Mouse (Mus musculus) heart, embryonic 16.5 days (tissue): ENCODE data around the gene Adamts17. TPM values are rescaled to one million over a fixed set of nuclear protein-coding genes. Genes with fewer than 3 reads are reported as not detected.

Source experiments
- ATAC-seq: fragments of 200-750 bp; cut with Nextera tagmentation; replicated peaks from 2 replicates; pipeline ENCODE4 v1.8.0; 2017; ENCODE audit warnings: moderate number of reproducible peaks; ENCODE audit not compliant: insufficient read depth, low FRiP score; ENCODE audit errors: extremely low read depth
- H3K27ac ChIP-seq: fragments of 300-500 bp; sonication (generic); 2 replicates; pipeline ENCODE4 v1.5.1; 2014; ENCODE audit warnings: mild to moderate bottlenecking, low read length, control low read depth, moderate library complexity
- H3K27me3 ChIP-seq: fragments of 300-500 bp; sonication (generic); 2 replicates; pipeline ENCODE4 v1.6.1; 2014; ENCODE audit warnings: low read length, mixed read lengths; ENCODE audit not compliant: control insufficient read depth, insufficient read depth
- H3K36me3 ChIP-seq: fragments of 300-500 bp; sonication (generic); 2 replicates; pipeline ENCODE4 v1.6.1; 2014; ENCODE audit not compliant: control insufficient read depth, insufficient read depth
- H3K4me1 ChIP-seq: fragments of 300-500 bp; sonication (generic); 2 replicates; pipeline ENCODE4 v1.6.1; 2014; ENCODE audit warnings: low read length, mixed read lengths; ENCODE audit not compliant: control insufficient read depth, insufficient read depth
- H3K4me2 ChIP-seq: fragments of 300-500 bp; sonication (generic); 2 replicates; pipeline ENCODE4 v1.6.1; 2014; ENCODE audit warnings: low read depth, mild to moderate bottlenecking, control low read depth, low read length
- H3K4me3 ChIP-seq: fragments of 300-500 bp; sonication (generic); 2 replicates; pipeline ENCODE4 v1.5.1; 2014; ENCODE audit warnings: mild to moderate bottlenecking, control low read depth, low read length
- H3K9ac ChIP-seq: fragments of 300-500 bp; sonication (generic); 2 replicates; pipeline ENCODE4 v1.6.1; 2014; ENCODE audit warnings: low read length, control low read depth
- H3K9me3 ChIP-seq: fragments of 300-500 bp; sonication (generic); replicated peaks from 2 replicates; pipeline ENCODE4 v1.6.1; 2016; ENCODE audit warnings: low read length; ENCODE audit not compliant: control insufficient read depth
- WGBS: fragments of 180-500 bp; shearing (Covaris S2); extraction: QIAGEN DNeasy Blood & Tissue Kit; methylation state at CpG from one replicate; pipeline ENCODE4 v1.1.7; 2014; 5-methylcytosine and 5-hydroxymethylcytosine counted together
- polyA plus RNA-seq: library from polyadenylated mRNA; unstranded; fragments of >200 nt; fragmentation: Nextera tagmentation; extraction: Ambion mirVana; gene quantifications from 2 replicates; pipeline ENCODE4 v1.2.1, GENCODE M21; 2015

Gene Adamts17
- polyA plus RNA-seq, 1 experiment from 2014 or later = 4.7 TPM

- H3K27ac ChIP-seq = no peak overlapping the region
- H3K36me3 ChIP-seq = 0 out of 2 replicates have a peak, but pooled peaks cover 4% of the 10 kb centered on the region
- no peak overlapping the region for H3K4me2 ChIP-seq
- H3K9ac ChIP-seq = no peak overlapping the region
- H3K9me3 ChIP-seq = no peaks in the 10 kb centered on the region
- peaks cover 31% of the 10 kb centered on the region for H3K4me1 ChIP-seq
- no peak for ATAC-seq
- WGBS = 66% methylated on average over 2 of the region's 2 CpGs
- no peaks in the 10 kb centered on the region for H3K27me3 ChIP-seq
- no peak overlapping the region for H3K4me3 ChIP-seq
Measured at GRCm38 (mm10) chr7:67034369-67034768, 194.8 kb downstream of the Adamts17 start.

- WGBS = 74% methylated on average over 10 of the region's 10 CpGs
- Histone ChIP-seq H3K36me3 (0 out of 2 replicates have a peak, but pooled peaks cover 4% of the 10 kb centered on the region), H3K27me3 (no peaks in the 10 kb centered on the region), H3K27ac (no peak overlapping the region), H3K4me3 (no peak overlapping the region), H3K4me2 (no peak overlapping the region), H3K4me1 (peaks cover 39% of the 10 kb centered on the region), H3K9ac (no peak overlapping the region), H3K9me3 (no peaks in the 10 kb centered on the region)
- ATAC-seq = no peak
Measured at GRCm38 (mm10) chr7:67035246-67035645, 195.7 kb downstream of the Adamts17 start.

- 90% methylated on average over 5 of the region's 5 CpGs for WGBS
- Histone ChIP-seq H3K4me3 (no peak overlapping the region), H3K4me1 (peaks cover 41% of the 10 kb centered on the region), H3K27me3 (no peaks in the 10 kb centered on the region), H3K4me2 (no peak overlapping the region), H3K9me3 (no peaks in the 10 kb centered on the region), H3K9ac (no peak overlapping the region), H3K27ac (no peak overlapping the region), H3K36me3 (0 out of 2 replicates have a peak, but pooled peaks cover 4% of the 10 kb centered on the region)
- no peak for ATAC-seq
Measured at GRCm38 (mm10) chr7:67035661-67036060, 196.1 kb downstream of the Adamts17 start.

DNA sequence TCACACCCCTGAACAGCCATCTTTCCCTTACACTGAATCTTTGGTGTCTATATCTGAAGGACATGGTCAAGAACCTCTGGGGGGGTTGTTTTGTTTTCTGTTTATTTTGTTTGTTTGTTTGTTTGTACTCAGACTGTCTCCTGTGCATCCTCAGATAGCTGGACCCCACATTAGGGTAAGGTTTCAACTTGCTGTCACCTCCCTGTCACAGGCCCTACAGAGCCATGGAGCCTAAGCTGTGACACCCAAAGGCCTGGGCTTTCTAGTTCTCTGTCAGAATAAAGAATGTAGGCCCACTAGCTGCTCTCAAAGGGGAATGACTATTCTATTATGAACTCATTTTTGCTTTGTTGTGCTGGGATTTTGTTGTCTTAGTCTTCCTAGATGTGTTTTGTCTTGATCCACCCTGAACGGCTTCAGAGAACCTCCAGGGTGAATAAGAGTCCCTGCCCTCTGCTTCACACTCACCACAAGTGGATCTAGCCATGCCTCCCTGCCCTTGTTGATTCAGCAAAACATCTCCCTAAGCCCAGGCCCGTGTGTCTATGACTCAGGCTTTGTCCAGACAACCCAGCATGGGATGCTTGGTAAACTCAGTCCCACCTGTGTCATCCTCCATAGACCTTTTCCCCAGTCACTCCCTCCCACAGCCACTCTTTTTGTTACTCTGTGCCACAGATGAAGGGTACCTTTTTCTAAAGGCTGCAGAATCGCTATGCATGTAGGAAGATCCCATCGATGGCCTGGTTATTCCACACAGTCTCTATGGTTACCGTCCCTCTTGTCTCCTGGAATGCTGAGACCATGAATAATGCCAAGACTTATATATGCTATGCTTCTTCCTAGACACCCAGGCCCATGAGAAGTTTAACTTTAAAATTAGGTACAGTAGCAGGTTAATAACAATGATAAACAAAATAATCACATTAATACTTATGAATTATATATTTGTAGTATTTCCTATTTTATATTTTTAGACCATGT, 197.3 kb downstream of the Adamts17 start:
- no peaks in the 10 kb centered on the region for H3K9me3 ChIP-seq
- ATAC-seq = no peak
- no peak overlapping the region for H3K27ac ChIP-seq
- H3K4me1 ChIP-seq = peaks cover 41% of the 10 kb centered on the region
- H3K4me3 ChIP-seq = no peak overlapping the region
- H3K27me3 ChIP-seq = no peaks in the 10 kb centered on the region
- H3K36me3 ChIP-seq = 0 out of 2 replicates have a peak, but pooled peaks cover 4% of the 10 kb centered on the region
- H3K9ac ChIP-seq = no peak overlapping the region
- WGBS = 83% methylated on average over 5 of the region's 5 CpGs
- H3K4me2 ChIP-seq = no peak overlapping the region

- ATAC-seq = no peak
- WGBS = 75% methylated on average over 4 of the region's 4 CpGs
- Histone ChIP-seq H3K27ac (no peak overlapping the region), H3K4me2 (no peak overlapping the region), H3K4me1 (peaks cover 36% of the 10 kb centered on the region), H3K36me3 (0 out of 2 replicates have a peak, but pooled peaks cover 4% of the 10 kb centered on the region), H3K27me3 (no peaks in the 10 kb centered on the region), H3K9ac (no peak overlapping the region), H3K4me3 (no peak overlapping the region), H3K9me3 (no peaks in the 10 kb centered on the region)
Measured at GRCm38 (mm10) chr7:67037726-67038520, 198.4 kb downstream of the Adamts17 start.

- H3K4me2 ChIP-seq = no peak overlapping the region
- no peak overlapping the region for H3K4me3 ChIP-seq
- no peaks in the 10 kb centered on the region for H3K9me3 ChIP-seq
- no peaks in the 10 kb centered on the region for H3K27me3 ChIP-seq
- no peak for ATAC-seq
- WGBS = 38% methylated on average over 3 of the region's 3 CpGs
- H3K36me3 ChIP-seq = 0 out of 2 replicates have a peak, but pooled peaks cover 4% of the 10 kb centered on the region
- no peak overlapping the region for H3K27ac ChIP-seq
- H3K9ac ChIP-seq = no peak overlapping the region
- peaks cover 33% of the 10 kb centered on the region for H3K4me1 ChIP-seq
Measured at GRCm38 (mm10) chr7:67039143-67039542, 199.6 kb downstream of the Adamts17 start.

DNA sequence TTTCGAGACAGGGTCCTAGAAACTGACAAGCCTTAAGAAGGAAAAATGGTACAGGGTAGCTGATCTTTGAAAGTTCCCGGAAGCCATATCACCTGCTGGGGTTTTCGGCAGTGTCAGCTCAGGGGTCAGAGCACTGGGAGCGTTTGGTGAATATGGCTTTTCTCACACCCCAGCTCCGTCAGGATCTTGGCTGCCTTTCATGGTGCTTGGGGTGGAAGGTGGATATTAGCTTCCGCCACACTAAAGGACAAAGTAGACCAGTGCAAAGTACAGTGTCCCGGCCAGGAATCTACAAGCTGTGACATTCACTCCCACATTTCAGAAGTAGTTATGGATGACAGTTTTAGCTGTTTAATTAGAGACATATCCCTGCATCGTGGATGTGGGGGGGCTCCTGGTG, 200.3 kb downstream of the Adamts17 start:
- peak overlapping the region; percentile 28 for H3K4me2 ChIP-seq
- H3K27ac ChIP-seq = peak overlapping the region; percentile 59
- no peak overlapping the region for H3K4me3 ChIP-seq
- H3K9ac ChIP-seq = peak overlapping the region; percentile 45; the same call in 1 of the 2 replicates
- H3K27me3 ChIP-seq = no peaks in the 10 kb centered on the region
- H3K9me3 ChIP-seq = no peaks in the 10 kb centered on the region
- peaks cover 33% of the 10 kb centered on the region for H3K4me1 ChIP-seq
- 0 out of 2 replicates have a peak, but pooled peaks cover 4% of the 10 kb centered on the region for H3K36me3 ChIP-seq
- WGBS = 40% methylated on average over 8 of the region's 8 CpGs
- ATAC-seq = no peak

GRCm38 (mm10) chr7:67041685-67042084, 202.2 kb downstream of the Adamts17 start:
- H3K9ac ChIP-seq = no peak overlapping the region
- H3K4me2 ChIP-seq = peak overlapping the region; percentile 63
- no peak for ATAC-seq
- peaks cover 34% of the 10 kb centered on the region for H3K4me1 ChIP-seq
- H3K27ac ChIP-seq = no peak overlapping the region
- 0 out of 2 replicates have a peak, but pooled peaks cover 2% of the 10 kb centered on the region for H3K36me3 ChIP-seq
- WGBS = 87% methylated on average over 3 of the region's 3 CpGs
- no peaks in the 10 kb centered on the region for H3K27me3 ChIP-seq
- no peaks in the 10 kb centered on the region for H3K9me3 ChIP-seq
- peak overlapping the region; percentile 53 for H3K4me3 ChIP-seq
